Mouse (Mus musculus) activated CD4-positive, CD25-positive, alpha-beta regulatory T cell, adult 4 months (primary cell): ENCODE results near the gene Fpr-rs3. TPM values are rescaled to one million over a fixed set of nuclear protein-coding genes. Genes with fewer than 3 reads are reported as not detected.

Source experiments
- ATAC-seq: one replicate; pipeline ENCODE4 v1.8.0; 2017
- polyA plus RNA-seq, 2 experiments: library from polyadenylated mRNA; unstranded; fragments of 100-300 nt; shearing (Covaris generic); gene quantifications; one replicate each; pipeline ENCODE4 v1.2.1; 2017

The Fpr-rs3 gene
- polyA plus RNA-seq, result not detected

GRCm38 (mm10) chr17:20624777-20625176 lies at the start of gene Fpr-rs3:
Gene Fpr-rs3, minus strand, starts transcription at chr17:20624877.
- ATAC-seq, result no peak

DNA sequence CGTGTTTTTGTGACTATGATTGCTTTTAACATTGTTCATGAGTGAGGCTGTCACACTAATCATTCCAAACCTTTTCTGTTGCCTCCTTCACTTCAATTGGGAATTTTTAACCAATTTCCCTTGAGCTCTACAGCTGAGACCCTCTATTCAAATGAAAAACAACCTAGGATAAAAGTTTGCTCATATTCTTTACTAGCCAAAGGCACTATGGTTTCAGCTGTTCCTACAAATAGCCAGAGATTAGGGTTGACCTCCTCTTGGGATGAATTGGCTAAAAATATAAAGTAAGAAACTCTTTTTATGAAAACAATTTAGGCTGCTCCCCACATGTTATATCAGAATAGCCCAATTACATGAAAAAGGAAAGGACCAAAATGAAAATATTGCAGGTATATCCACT lies 28.4 kb downstream of the Fpr-rs3 start, which contains the start of gene Vmn2r110:
Gene Vmn2r110, minus strand, starts transcription at position 101 of the 400 bp plus-strand sequence.
- ATAC-seq, result no peak

Other genes starting within 250 kb of the Fpr-rs3 start
- gene Vmn1r224, start 210.7 kb downstream of the Fpr-rs3 start, polyA plus RNA-seq, result not detected
- gene Vmn2r108, start 143.5 kb downstream of the Fpr-rs3 start, polyA plus RNA-seq, result not detected
- gene Vmn1r225, start 126.7 kb downstream of the Fpr-rs3 start, polyA plus RNA-seq, result not detected
- gene Vmn2r109, start 60.1 kb downstream of the Fpr-rs3 start, polyA plus RNA-seq, result not detected
- under 1 TPM in 1 of 2 experiments, not detected in 1; 0.05 TPM for gene Vmn2r110, start 28.5 kb downstream of the Fpr-rs3 start, polyA plus RNA-seq
- gene Vmn1r226, start 58.0 kb upstream of the Fpr-rs3 start, polyA plus RNA-seq, result not detected
- gene Vmn1r227, start 105.0 kb upstream of the Fpr-rs3 start, polyA plus RNA-seq, result not detected
- under 1 TPM in 1 of 2 experiments, not detected in 1; 0.17 TPM for gene Vmn1r228, start 161.3 kb upstream of the Fpr-rs3 start, polyA plus RNA-seq
- gene Vmn1r229, start 186.7 kb upstream of the Fpr-rs3 start, polyA plus RNA-seq, result under 1 TPM in 1 of 2 experiments, not detected in 1; 0.05 TPM
- gene Vmn1r230, start 215.6 kb upstream of the Fpr-rs3 start, polyA plus RNA-seq, result not detected